Comparison of ENCODE assay signal across 27 mouse cellular contexts in the genomic region with DNA sequence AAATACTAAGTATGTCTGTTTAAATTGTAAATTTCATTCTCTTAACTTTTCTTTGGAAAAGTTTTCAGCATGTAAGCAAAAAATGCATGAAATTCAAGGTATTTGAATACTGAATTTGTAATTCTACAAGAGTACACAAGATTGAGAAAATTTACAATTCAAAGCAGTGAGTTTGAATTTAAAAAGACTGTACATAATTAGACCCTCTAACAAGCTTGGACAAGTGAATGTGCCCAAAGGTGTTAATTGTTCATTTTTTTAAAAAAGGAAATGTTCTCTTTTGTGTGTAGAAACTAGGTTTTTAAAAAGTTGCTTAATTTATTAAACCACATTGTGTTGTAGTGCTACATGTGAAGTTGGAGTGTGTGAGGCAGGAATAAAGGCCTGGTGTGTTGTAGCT.
"Had no signal": no experiment of that assay in that cellular context is flagged by ENCODE, and none has a peak within 500 bp of the region (broad histone marks: within the 10 kb centered on the region; RNA-seq: fewer than 3 reads in every experiment).

No protein-coding gene starts in this region.

- H3K36me3 ChIP-seq: heart, embryonic 10.5 days; heart, embryonic 12.5 days; hindbrain, embryonic 10.5 days; hindbrain, embryonic 12.5 days; intestine, embryonic 15.5 days; limb, embryonic 13.5 days; limb, embryonic 15.5 days; liver, embryonic 12.5 days had no signal

- H3K27ac ChIP-seq: gastrocnemius, adult 2 months; heart, embryonic 10.5 days; hindbrain, embryonic 10.5 days; hindbrain, embryonic 12.5 days; hindbrain, embryonic 14.5 days; intestine, embryonic 15.5 days; limb, embryonic 13.5 days; limb, embryonic 15.5 days; liver, embryonic 12.5 days; liver, embryonic 14.5 days had no signal

- H3K4me2 ChIP-seq: heart, embryonic 12.5 days; hindbrain, embryonic 12.5 days; hindbrain, embryonic 14.5 days; intestine, embryonic 15.5 days; limb, embryonic 13.5 days; limb, embryonic 15.5 days; liver, embryonic 12.5 days had no signal

- H3K9me3 ChIP-seq: heart, embryonic 10.5 days; heart, embryonic 12.5 days; hindbrain, embryonic 10.5 days; hindbrain, embryonic 12.5 days; intestine, embryonic 15.5 days; limb, embryonic 13.5 days; limb, embryonic 15.5 days; liver, embryonic 12.5 days had no signal

- DNase-seq: gastrocnemius, adult 2 months; gastrocnemius, postnatal 10 days; gastrocnemius, postnatal 25 days; heart, adult 18-20 months; heart, postnatal 10 days; heart, postnatal 4 days; kidney, adult 18-20 months; kidney, adult 8-10 months; kidney, postnatal 10 days; kidney, postnatal 25 days; kidney, postnatal 4 days; layer of hippocampus, adult 9-11 months; layer of hippocampus, postnatal 36 days; left cerebral cortex, postnatal 4 days had no signal

- H3K4me3 ChIP-seq: gastrocnemius, adult 2 months; heart, embryonic 10.5 days; heart, embryonic 12.5 days; hindbrain, embryonic 10.5 days; hindbrain, embryonic 12.5 days; intestine, embryonic 15.5 days; limb, embryonic 13.5 days; limb, embryonic 15.5 days; liver, embryonic 12.5 days had no signal

- H3K4me1 ChIP-seq: heart, embryonic 10.5 days; heart, embryonic 12.5 days; hindbrain, embryonic 10.5 days; hindbrain, embryonic 12.5 days; intestine, embryonic 15.5 days; limb, embryonic 13.5 days; limb, embryonic 15.5 days; liver, embryonic 12.5 days had no signal

- H3K9ac ChIP-seq: heart, embryonic 12.5 days; hindbrain, embryonic 12.5 days; hindbrain, embryonic 14.5 days; intestine, embryonic 15.5 days; limb, embryonic 13.5 days; limb, embryonic 15.5 days; liver, embryonic 12.5 days; liver, embryonic 14.5 days had no signal

- H3K27me3 ChIP-seq: heart, embryonic 12.5 days; hindbrain, embryonic 12.5 days; intestine, embryonic 15.5 days; limb, embryonic 13.5 days; limb, embryonic 15.5 days; liver, embryonic 12.5 days had no signal

- ATAC-seq: hindbrain, embryonic 16.5 days; inflammation-experienced regulatory T-cells, adult 6 months; intestine, embryonic 15.5 days; intestine, postnatal 0 days; liver, embryonic 12.5 days had no signal
